Mouse (Mus musculus) limb, embryonic 11.5 days (tissue): ENCODE measurements at regions not wholly inside any gene's neighbourhood (a gene's known extent, or its start where the extent isn't known, plus 50 kb on each side); places are given as distances from the start of the nearest gene placed in this dataset.
A peak's percentile ranks its signal among the peaks of the same experiment; 100 is the strongest.

Source experiments
- ATAC-seq: fragments of 200-750 bp; cut with Nextera tagmentation; 2 replicates; pipeline ENCODE4 v1.8.0; 2017; ENCODE audit warnings: low read depth; ENCODE audit not compliant: insufficient number of reproducible peaks, low FRiP score, low TSS enrichment
- DNase-seq: peaks from one replicate; pipeline ENCODE4 v3.0.0-alpha.2; 2015; ENCODE audit warnings: low spot score
- H3K27ac ChIP-seq: fragments of 300-500 bp; sonication (generic); replicated peaks from 2 replicates; pipeline ENCODE4 v1.5.1; 2014; ENCODE audit warnings: low read depth, mild to moderate bottlenecking, low read length
- H3K27me3 ChIP-seq: fragments of 300-500 bp; sonication (generic); 2 replicates; pipeline ENCODE4 v1.6.1; 2014; ENCODE audit warnings: mild to moderate bottlenecking, low read length, mixed read lengths; ENCODE audit not compliant: control insufficient read depth, insufficient read depth
- H3K36me3 ChIP-seq: fragments of 300-500 bp; sonication (generic); 2 replicates; pipeline ENCODE4 v1.6.1; 2014; ENCODE audit warnings: mild to moderate bottlenecking, low read length, moderate library complexity, mixed read lengths; ENCODE audit not compliant: control insufficient read depth, insufficient read depth
- H3K4me1 ChIP-seq: fragments of 300-500 bp; sonication (generic); 2 replicates; pipeline ENCODE4 v1.6.1; 2014; ENCODE audit warnings: low read length, mixed read lengths; ENCODE audit not compliant: control insufficient read depth, insufficient read depth
- H3K4me2 ChIP-seq: fragments of 300-500 bp; sonication (generic); 2 replicates; pipeline ENCODE4 v1.6.1; 2014; ENCODE audit warnings: low read depth, mild to moderate bottlenecking, moderate library complexity; ENCODE audit not compliant: severe bottlenecking
- H3K4me3 ChIP-seq: fragments of 300-500 bp; sonication (generic); 2 replicates; pipeline ENCODE4 v1.5.1; 2014; ENCODE audit warnings: low read depth, low read length
- H3K9ac ChIP-seq: fragments of 300-500 bp; sonication (generic); 2 replicates; pipeline ENCODE4 v1.6.1; 2014; ENCODE audit warnings: mild to moderate bottlenecking, low read length
- H3K9me3 ChIP-seq: fragments of 300-500 bp; sonication (generic); 2 replicates; pipeline ENCODE4 v1.6.1; 2016; ENCODE audit warnings: low read length; ENCODE audit not compliant: control insufficient read depth
- WGBS: fragments of 180-500 bp; shearing (Covaris S2); extraction: QIAGEN DNeasy Blood & Tissue Kit; methylation state at CpG from one replicate; pipeline ENCODE4 v1.1.7; 2014; 5-methylcytosine and 5-hydroxymethylcytosine counted together

DNA sequence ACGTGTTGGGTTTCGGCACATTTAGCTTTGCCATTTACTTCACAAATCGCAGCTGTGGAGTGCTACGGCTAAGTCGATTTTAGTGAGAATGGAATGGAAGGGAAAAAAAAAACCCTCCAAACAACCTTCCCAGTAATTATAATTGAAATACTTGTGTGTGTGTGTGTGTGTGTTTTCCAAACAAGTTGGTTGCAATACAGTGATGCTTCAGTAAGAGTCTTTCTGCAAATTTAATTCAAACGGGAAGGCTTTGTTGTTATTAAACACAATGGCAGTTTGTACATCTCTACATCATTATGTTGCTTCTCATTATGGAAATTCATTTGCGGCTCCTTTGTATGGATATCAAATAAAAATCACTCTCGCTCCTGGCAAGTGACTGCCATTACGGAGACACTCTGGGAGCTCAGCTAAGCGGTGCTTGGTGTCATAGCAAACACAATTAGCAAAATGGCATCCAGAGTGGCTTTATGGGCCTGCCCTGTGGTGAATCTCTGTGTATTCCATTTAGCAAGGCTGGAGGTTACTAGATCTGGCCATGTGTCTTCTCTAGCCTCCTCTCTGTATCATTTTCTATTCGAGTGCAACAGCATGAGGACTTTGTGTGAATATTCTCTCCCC, 165.4 kb upstream of the Kif2a start:
- no peak for DNase-seq
- Histone ChIP-seq H3K36me3 (no peaks in the 10 kb centered on the region), H3K4me3 (no peak overlapping the region), H3K4me1 (no peaks in the 10 kb centered on the region), H3K9me3 (no peaks in the 10 kb centered on the region), H3K9ac (no peak overlapping the region), H3K27ac (no peak overlapping the region), H3K4me2 (no peak overlapping the region), H3K27me3 (no peaks in the 10 kb centered on the region)
- no peak for ATAC-seq
- 91% methylated on average over 11 of the region's 11 CpGs for WGBS

DNA sequence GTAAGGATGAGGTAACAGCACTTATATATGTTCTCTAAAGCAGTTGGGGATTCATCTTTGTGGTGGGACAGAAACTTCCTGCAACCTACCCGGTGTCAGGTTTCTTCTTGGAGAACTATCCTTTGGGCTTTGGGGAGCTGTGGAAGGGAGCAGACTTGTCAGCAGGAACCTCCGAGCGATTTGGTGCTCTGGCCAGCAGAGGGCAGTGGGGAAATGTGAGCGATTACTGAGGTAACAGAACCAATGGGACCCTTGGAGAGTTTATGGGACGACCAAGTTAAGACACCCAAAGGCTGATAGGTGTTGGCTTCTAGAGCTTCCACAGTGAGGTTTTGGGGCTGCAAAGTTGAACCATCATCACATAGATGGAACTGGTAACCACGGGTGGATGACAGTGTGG, 160.6 kb upstream of the Kif2a start:
- ATAC-seq (no peak), DNase-seq (peak; percentile 78)
- Histone ChIP-seq H3K9ac (no peak overlapping the region), H3K27me3 (no peaks in the 10 kb centered on the region), H3K27ac (no peak overlapping the region), H3K4me3 (no peak overlapping the region), H3K36me3 (no peaks in the 10 kb centered on the region), H3K9me3 (no peaks in the 10 kb centered on the region), H3K4me1 (no peaks in the 10 kb centered on the region), H3K4me2 (no peak overlapping the region; the same call in 1 of the 2 replicates)
- 12% methylated on average over 6 of the region's 6 CpGs for WGBS

DNA sequence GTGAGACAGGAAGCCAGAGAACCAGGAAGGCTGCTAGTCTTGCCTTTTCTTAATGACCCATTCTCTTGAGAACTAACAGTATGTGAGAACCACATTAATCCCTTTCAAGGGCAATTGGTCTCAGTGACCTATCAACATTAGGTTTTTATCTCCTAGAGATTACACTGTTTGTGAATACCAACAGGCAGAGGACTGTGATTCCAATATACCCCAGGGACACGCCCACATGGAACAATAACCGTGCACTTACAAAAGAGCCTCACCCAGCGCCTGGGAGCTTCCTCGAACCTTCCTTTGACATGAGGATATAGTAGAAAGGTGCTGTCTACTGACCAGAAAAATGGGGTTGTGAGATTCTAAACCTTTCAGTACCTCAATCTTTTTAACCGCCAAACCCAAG, 157.6 kb upstream of the Kif2a start:
- Histone ChIP-seq H3K27me3 (no peaks in the 10 kb centered on the region), H3K27ac (no peak overlapping the region), H3K4me3 (no peak overlapping the region), H3K9ac (no peak overlapping the region), H3K36me3 (no peaks in the 10 kb centered on the region), H3K9me3 (no peaks in the 10 kb centered on the region), H3K4me1 (0 out of 2 replicates have a peak, but pooled peaks cover 2% of the 10 kb centered on the region), H3K4me2 (no peak overlapping the region)
- 87% methylated on average over 5 of the region's 5 CpGs for WGBS
- no peak for DNase-seq
- ATAC-seq = no peak

DNA sequence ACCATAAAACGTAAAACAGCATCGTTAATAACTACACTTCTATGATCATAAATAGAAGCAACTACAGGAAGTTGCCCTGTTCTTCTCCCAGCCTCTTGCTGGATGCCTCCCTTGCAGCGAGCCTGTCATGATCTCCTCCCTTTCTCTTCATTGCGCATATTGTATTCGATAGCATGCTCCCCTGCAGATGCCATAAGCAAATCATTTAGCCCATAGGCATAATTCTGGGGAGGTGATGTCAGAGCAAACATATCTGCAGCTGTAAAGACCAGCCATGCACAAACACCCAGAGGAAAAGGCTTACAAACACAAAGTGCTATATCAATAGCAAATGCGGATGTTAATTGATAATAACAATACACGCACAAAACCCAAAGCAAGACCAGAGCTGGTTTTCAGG, 155.7 kb upstream of the Kif2a start:
- Histone ChIP-seq H3K27ac (no peak overlapping the region), H3K9ac (no peak overlapping the region), H3K27me3 (no peaks in the 10 kb centered on the region), H3K9me3 (no peaks in the 10 kb centered on the region), H3K4me3 (no peak overlapping the region), H3K36me3 (no peaks in the 10 kb centered on the region), H3K4me1 (0 out of 2 replicates have a peak, but pooled peaks cover 2% of the 10 kb centered on the region), H3K4me2 (no peak overlapping the region)
- ATAC-seq = no peak
- DNase-seq = no peak
- WGBS = 86% methylated on average over 7 of the region's 7 CpGs

DNA sequence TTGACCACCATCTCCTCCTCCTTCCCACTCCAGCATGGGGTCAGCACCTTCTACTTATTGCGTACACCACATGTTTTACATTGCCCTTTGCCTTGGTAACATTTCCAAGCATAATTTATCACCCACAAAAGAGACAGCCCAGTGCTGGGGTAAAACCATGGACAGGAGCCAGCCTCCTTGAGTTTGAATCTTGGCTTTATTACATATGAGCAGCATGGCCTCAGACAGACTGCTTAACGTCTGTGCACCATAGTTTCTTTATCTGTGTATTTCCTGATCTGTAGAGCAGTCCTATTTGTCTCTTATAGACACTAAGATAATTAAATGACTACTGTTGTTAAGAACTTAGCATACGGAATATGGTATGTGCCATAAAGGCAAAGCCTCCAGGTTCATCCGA, 154.0 kb upstream of the Kif2a start:
- H3K9ac ChIP-seq = no peak overlapping the region
- ATAC-seq = no peak
- 0 out of 2 replicates have a peak, but pooled peaks cover 2% of the 10 kb centered on the region for H3K4me1 ChIP-seq
- no peaks in the 10 kb centered on the region for H3K27me3 ChIP-seq
- no peaks in the 10 kb centered on the region for H3K36me3 ChIP-seq
- DNase-seq = no peak
- no peaks in the 10 kb centered on the region for H3K9me3 ChIP-seq
- H3K27ac ChIP-seq = no peak overlapping the region
- no peak overlapping the region for H3K4me3 ChIP-seq
- no peak overlapping the region for H3K4me2 ChIP-seq
- 66% methylated on average over 4 of the region's 4 CpGs for WGBS

DNA sequence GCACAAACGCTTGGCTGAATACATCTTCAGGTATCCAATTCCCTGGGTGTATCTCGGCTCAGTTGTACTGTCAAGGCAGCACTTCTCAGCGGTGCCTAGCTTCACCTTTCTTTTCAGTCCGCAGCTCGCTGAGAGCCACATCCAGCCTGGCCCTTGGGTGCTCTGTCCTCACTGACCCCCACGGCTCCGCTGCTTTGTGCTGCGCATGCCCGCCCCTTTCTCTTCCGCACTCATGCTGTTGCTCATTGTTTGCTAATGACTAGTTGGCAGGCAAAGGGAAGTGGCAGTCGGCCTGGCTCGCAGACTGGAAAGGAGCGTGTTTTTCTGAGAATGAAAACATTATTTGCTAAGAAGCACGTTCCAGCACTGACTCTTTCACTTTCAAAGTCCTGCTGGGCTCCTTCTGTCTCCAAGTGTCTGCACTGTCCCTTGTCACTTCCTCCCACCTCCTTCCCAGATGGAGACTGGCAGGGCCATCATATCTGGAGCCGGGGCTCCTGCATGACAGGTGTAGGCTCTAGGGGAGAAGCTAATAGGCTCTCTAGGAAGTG, 146.7 kb upstream of the Kif2a start:
- WGBS = 24% methylated on average over 15 of the region's 15 CpGs
- no peaks in the 10 kb centered on the region for H3K4me1 ChIP-seq
- no peaks in the 10 kb centered on the region for H3K36me3 ChIP-seq
- H3K4me3 ChIP-seq = 0 out of 2 replicates have a peak overlapping the region, but pooled peaks have one; percentile 12
- H3K27ac ChIP-seq = no peak overlapping the region
- ATAC-seq (no peak), DNase-seq (no peak)
- no peaks in the 10 kb centered on the region for H3K9me3 ChIP-seq
- no peaks in the 10 kb centered on the region for H3K27me3 ChIP-seq
- H3K4me2 ChIP-seq = peak overlapping the region; percentile 37
- peak overlapping the region; percentile 32; the same call in 1 of the 2 replicates for H3K9ac ChIP-seq

DNA sequence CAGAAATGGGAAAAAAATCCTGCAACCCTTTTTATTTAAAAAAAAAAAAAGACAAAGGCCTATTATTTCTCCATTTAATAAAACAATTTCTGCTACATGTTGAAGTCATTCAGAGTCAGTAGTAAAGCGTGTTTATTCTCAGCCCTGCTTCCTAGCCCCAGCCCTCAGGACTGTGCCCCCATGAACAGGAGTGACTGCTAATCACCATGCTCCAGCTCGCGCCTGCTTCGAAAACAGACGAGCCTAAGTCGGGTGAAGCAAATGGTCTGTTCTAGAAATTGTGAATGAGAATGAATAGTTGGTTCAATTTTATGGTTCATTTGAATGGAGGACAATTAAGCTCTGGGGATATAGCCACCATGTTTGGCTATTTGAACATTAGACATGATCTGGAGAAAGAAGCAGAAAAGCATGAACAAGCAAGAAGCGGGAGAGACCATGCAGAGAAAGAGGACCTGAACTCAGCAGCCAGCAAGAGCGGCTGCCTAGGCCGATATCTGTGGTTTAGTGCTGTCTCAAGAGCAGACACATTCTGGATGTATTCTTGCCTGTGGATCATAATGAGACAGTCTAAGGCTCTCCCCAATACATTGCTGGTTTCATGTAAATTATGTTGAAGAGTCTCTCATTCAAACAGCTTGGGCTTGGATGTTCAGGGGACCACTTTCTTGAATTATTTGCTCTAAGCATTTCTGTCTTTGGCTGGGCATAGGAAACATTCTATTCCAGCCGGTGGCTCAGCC, 146.1 kb upstream of the Kif2a start:
- Histone ChIP-seq H3K36me3 (no peaks in the 10 kb centered on the region), H3K27ac (no peak overlapping the region), H3K9ac (no peak overlapping the region; the same call in 1 of the 2 replicates), H3K27me3 (no peaks in the 10 kb centered on the region), H3K4me2 (peak overlapping the region; percentile 37; the same call in 1 of the 2 replicates), H3K9me3 (no peaks in the 10 kb centered on the region), H3K4me3 (0 out of 2 replicates have a peak overlapping the region, but pooled peaks have one; percentile 12), H3K4me1 (no peaks in the 10 kb centered on the region)
- DNase-seq = no peak
- ATAC-seq = no peak
- WGBS = 69% methylated on average over 10 of the region's 10 CpGs

DNA sequence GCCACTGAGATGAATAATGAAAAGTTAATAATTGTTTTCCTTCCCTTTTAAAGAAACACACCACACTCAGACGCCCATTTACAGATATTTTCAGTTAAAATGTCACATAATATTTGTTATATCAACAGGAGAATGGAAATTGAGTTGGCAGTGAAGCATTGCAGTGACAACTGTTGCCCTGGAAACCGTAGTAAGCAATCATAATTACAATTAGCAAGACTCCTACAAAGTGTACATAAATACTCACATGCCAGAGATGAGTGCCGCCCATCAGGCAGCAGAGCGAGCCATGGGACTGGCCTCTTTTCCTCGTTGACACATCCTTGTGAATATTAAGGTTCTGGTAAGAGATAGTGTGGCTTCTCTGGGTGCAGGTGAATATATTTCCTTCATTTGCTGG, 129.6 kb upstream of the Kif2a start:
- Histone ChIP-seq H3K9ac (no peak overlapping the region), H3K27me3 (no peaks in the 10 kb centered on the region), H3K27ac (no peak overlapping the region), H3K4me3 (no peak overlapping the region), H3K4me2 (no peak overlapping the region), H3K4me1 (no peaks in the 10 kb centered on the region), H3K36me3 (no peaks in the 10 kb centered on the region), H3K9me3 (no peaks in the 10 kb centered on the region)
- ATAC-seq (no peak), DNase-seq (no peak)
- 88% methylated on average over 5 of the region's 5 CpGs for WGBS
